Mouse (Mus musculus) left cerebral cortex, adult 9 months (tissue): Measurements from ENCODE around the gene Trim66.
A peak's percentile ranks its signal among the peaks of the same experiment; 100 is the strongest.

Source experiments
- DNase-seq, 2 experiments: peaks; one replicate each; pipeline ENCODE4 v3.0.0; 2022; ENCODE audit warnings: low spot score in 2 of 2

Trim66 gene

DNA sequence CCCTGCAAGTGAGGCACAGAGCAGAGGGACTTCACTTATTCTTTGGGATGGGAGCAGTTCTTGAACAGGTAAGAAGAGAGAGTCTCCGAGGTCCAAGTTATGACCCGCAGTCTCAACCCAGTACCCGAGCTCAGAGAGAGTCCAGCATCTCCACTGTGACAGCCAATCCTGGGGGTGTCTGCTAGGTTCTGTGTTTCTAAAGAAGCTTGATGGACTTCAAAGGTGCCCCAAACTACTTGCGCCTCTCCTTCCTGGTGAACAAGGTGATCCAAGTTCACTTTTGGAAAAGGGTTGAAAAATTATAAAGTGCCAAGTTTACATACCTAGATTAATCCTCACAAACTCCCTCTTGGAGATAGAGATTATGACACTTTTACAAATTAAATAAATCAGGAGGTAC is at the start of gene Trim66:
TSS of gene Trim66 (minus strand) at position 101 of the 400 bp plus-strand sequence.
- DNase-seq, result no peak

DNA sequence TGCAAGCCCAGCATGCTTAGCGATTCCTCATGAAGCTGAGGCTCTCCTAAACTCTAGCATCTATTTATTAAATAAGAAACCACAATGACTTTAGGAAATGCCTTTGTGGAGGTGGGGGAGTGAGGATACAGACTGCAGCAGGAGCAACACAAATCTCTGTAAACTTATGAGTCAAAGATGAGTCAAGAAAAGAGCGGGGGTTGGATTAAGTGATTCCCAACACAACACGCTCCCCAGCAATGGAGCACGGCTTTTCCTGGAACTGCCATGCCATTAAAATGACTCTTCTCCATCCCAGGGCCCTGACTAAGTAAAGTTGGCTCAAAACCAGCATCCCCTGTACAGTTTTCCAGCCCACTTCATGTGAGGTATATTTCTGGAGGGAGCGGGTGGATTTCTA is 38.8 kb upstream of the Trim66 start:
- DNase-seq, result no peak

DNA sequence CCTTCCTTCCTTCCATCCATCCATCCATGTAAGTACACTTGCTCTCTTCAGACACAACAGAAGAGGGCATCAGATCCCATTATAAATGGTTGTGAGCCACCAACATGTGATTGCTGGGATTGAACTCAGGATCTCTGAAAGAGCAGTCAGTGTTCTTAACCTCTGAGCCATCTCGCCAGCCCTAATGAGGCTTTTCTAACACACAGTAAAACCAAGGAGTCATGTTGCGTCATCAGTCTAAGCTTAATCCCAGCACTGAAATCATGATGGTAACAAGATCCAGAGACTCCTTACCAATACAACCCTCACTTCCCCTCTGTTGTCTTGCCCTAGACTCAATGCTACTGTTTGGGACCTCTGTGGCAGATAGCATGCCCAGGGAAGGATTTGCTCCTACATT is 38.3 kb upstream of the Trim66 start:
- DNase-seq, result no peak

DNA sequence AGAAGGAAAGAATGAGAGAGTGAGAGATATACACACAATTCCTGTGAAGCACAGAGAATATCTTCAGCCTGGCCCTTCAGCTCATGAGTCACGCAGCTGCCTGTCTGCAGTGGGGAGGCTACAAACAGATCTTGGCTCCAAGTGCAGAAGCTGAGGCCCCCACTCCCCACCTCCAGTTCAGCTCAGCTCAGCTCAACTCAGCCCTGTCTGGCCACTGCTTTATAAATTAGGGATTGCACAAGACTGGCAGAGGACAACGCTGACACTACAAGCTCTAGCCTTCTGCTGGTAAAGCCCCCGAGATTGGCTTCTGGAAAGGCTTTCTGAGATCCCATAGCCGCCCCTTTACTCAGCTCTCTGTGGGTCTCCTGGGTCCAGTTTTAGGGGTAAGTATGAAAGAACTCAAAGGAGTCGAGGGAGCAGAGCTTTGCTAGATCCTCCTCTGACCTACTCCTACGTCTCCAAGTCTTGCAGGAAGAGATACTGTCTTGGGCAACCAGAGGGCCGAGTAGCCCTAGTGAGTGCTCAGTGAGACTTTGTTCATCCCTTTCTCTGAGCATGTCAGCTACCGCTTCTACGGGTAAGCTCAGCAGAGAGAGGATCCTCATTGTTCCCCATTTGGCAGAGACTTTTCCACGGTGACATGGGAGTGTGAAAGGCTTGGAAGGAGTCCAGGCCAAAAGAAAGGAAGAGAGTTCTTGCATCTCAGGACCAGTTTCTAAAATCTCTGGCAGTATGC is 37.5 kb upstream of the Trim66 start:
- DNase-seq, result no peak

DNA sequence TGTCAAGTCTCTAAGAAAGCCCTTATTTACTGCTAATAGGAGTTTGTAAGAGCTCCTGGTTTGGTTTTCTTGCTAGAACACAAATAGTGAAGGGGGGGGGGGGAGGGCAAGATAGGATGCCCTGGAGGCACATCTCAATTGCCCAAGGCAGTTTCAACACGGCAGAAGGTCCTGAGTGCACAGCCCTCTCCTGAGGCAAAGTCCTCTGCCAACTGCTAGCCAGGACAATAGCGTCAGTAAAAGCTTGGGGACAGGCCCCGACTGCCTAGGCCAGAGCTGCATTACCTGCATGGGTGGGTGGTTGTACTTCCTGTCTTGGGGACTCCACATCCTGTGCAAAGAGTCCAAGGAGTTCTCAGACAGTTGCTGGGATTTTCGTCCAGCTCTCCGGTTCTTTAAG is 36.9 kb upstream of the Trim66 start:
- DNase-seq, result no peak

DNA sequence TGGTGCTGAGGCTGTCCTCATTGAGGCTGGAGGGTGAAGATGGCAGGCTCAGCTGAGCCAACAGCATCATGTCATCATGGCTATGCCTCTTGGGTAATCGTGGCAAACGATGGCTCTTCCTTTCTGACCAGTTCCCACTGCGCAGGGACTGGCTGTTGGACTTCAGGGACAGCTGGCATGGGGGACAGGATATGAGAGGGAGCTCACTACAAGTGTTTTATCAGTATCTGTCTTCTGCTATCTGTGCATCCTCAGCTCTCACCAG is 34.4 kb upstream of the Trim66 start:
- no peak for DNase-seq

DNA sequence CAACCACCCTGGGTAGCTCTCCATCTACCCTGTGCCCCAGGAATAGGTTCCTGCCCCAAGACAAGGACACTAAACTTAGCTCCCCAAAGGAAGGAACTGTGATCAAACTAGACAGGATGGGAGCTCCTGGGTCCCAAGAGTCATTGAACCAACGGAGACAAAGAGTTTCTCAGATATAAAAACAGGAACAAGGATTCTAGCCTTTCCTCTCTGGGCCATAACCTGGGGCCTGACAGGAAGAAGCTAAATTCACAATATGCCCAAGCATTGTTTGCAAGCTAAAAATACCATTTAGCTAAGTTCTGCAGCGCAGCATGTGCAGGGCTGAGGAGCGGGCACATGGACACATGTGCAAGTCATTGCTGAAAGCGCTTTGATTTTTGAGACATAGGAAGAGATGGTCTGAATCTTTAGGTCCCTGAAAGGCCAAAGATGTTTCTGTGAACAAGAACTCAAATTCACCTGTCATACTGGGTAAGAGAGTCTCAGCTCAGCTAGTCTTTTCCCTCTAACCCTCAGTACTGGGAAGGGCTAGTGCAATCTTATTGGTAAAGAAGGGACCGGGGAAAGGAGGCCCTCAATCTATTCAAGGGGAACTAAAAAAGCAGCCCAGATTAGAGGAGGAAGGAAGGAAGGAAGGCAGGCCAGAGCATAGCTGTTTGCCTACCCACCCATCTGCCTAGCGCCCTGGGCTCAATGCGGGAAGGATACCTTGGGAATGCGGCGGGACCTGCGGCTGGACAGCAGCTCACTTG is 33.9 kb upstream of the Trim66 start:
- no peak for DNase-seq

DNA sequence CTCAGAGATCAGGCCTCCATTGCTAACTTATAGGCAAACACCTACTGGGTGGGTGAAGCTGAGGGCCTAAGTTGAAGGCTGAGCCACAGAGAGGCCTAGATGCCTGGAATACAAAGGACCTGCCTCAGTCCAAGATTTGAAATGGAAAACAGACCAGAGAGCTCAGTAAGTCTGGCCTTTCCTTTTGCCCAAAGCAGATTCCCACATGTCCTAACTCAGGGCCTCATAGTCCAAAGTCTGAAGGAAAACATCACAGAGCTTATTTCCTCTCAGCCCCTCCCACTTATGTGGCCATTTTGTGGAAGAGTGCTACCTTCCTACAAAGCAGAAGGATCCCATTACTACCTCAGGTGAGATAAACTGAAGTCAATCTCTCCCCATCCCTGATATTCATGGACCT is 33.0 kb upstream of the Trim66 start:
- DNase-seq, result no peak

DNA sequence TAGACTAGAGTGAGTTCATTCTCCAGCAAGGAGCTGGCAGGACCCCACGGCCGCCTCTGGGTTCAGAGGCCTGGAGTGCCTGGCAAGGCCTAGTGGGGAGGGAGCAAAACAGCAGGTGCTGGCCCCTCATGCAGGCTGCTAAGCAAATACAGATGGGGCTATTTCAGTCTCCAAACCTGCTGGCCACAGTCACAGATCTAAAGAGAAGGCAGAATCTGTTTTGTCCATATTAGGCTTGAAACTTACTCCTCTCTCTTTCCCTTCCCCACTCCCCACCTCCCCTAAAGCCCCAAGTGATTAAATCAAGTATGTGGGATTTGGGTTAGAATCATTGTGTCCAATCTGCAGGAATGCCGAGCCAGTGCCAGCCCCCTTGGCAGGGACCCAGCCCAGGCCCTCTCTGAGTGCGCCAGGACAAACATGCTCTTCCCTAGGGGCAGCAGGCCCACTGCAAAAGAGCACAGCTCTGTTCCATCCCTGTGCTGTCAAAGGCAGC is 28.6 kb upstream of the Trim66 start:
- peak in 1 of 2 experiments; percentile 33 for DNase-seq

DNA sequence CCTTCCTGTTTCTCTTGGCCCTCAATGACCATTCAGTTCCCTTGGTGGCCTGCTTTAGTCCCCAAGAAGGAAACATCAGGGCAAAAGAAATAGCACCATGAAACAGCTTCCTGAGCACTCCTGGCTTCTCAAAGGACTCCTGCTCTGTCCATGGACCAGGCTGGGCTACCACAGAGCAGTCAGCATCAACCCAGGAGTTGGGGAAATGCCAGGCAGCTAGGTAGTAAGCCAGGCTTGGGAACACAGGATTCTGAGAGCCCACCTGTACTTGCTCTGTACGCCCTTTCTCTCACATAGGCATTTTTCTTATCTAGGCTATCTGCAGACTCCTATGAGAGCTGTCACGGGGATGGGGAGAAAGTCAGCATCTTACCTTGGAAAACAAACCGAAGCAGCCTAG is 27.0 kb upstream of the Trim66 start:
- DNase-seq, result no peak

DNA sequence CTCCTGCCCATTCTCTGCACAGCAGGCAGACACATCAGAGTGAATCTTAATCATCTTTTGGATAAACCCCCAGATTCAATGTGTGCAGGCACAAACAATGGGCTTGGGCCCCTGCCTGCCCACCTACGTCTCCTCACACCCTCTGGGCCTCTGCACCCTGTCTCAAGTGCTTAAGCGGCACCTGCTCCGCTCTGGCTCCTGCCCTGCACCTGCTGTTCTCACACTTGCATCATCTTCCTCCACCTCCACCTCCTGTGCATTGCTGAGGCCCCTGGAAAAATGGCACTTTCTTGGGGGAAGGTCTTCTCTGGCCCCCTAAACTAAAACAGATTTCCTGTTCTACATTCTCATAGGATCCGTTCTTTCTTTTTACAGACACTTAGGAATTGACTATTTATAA is 26.0 kb upstream of the Trim66 start:
- peak in 1 of 2 experiments; percentile 35 for DNase-seq

DNA sequence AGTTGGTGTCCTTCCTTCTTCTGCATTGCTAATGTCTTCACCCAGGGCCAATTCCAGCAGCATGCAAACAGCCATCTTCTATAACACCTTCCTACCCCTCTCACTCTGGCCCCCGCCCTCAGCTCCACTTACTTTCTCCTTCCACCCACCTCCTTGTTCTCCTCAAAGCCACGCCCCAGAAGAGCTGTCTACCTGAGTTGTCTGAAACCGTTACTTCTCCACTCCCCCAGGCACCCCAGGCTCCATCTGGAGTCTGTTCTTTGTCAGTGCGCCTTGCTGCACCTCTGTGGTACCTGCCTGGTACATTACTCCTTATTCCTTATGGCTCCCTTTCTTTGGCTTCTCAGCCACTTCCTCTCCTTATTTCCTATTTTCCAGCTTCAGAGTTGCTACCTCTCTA is 25.2 kb upstream of the Trim66 start:
- DNase-seq, result no peak

DNA sequence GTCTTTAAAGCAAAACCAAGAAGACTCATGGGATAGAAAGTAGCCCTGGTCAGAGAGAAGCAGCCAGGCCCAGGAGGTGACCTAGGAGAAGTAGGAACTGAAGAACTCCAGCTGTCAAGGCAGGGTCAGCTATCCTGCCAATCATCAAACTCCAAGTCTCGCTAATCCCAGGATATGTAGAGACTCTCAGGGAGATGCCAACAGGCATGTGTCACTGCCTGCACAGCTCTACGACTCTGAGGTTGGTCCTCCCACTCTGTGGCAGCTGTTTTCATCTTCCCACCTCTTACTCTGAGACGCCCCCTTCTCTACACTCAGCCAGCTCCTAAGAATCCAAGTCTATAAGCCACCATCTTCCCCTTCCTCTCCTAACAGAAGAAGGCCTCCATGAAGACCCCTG is 24.8 kb upstream of the Trim66 start:
- DNase-seq, result peak in 1 of 2 experiments; percentile 31

DNA sequence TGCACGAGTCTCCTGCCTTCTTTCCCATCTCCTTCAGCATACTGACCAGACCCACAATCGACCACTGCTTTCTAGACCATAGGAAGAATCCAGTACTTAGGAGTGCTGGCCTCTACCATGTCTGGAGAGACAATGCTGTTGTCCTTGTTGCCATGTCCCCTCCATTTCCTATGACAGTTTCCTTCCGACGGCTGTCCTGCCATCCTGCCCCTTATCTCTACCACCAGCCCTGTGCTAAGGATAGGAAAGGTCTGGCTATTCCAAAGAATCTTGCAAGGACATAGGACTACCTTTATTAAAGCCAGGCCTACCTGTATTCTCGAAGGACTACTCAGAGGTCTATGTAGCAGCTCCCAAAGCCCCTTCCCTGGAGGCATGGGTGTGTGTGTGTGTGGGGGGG is 23.6 kb upstream of the Trim66 start:
- no peak for DNase-seq

DNA sequence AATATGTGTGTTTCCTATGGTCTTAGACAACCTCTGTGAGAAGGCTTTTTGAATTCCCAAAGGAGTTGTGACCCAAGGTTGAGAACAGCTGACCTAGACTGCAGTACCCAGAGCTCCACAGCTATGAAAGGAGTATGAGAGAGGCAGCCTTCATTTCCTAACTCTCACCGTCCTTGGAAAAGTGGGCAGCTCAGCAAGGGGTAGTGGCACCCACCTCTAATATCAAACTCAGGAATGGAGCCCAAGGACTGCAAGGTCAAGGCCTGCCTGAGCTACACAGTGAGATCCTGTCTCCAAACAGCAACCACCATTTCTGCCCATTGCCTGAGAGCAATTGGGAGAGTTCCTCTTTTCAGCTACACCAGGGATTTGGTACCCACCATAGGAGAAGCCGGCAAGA is 21.8 kb upstream of the Trim66 start:
- no peak for DNase-seq

DNA sequence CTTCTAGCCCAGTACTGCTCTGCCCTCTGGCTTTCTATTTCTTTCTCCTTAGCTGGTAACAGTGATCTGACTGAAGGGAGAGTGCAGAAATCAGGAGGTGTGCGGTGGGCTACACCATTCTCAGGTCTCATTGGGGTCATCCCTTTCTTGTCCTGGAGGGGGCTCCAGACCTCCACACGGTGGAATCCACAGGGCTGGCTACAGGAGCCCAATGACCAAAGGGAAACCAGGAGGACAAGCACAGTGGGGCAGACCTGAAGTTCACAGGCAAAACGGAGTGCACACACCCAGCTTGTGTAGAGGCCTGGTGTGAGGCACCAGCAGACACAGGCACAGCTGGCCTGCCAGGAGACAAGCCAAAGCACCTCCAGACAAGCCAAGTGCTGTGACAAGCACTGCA is 20.4 kb upstream of the Trim66 start:
- peak in 1 of 2 experiments; percentile 40 for DNase-seq

DNA sequence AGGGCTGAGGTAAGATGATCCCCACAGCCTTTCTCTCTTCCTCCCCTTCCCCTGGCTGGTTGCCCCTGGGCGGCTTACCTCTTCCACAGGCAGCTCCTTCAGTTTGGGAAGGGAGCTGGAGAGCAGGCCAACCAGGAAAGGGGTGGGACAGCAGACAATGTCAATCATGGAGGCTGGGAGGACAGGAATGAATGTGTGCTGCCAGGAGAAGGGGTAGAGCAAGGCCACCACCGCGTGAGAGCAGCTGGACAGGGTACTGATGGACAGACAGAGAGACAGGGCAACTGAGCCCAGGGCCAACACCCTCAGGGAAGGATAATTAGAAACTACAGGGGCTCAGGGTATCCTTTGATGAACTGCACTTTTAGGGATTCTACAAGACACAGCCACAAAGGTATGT is 19.6 kb upstream of the Trim66 start:
- no peak for DNase-seq

DNA sequence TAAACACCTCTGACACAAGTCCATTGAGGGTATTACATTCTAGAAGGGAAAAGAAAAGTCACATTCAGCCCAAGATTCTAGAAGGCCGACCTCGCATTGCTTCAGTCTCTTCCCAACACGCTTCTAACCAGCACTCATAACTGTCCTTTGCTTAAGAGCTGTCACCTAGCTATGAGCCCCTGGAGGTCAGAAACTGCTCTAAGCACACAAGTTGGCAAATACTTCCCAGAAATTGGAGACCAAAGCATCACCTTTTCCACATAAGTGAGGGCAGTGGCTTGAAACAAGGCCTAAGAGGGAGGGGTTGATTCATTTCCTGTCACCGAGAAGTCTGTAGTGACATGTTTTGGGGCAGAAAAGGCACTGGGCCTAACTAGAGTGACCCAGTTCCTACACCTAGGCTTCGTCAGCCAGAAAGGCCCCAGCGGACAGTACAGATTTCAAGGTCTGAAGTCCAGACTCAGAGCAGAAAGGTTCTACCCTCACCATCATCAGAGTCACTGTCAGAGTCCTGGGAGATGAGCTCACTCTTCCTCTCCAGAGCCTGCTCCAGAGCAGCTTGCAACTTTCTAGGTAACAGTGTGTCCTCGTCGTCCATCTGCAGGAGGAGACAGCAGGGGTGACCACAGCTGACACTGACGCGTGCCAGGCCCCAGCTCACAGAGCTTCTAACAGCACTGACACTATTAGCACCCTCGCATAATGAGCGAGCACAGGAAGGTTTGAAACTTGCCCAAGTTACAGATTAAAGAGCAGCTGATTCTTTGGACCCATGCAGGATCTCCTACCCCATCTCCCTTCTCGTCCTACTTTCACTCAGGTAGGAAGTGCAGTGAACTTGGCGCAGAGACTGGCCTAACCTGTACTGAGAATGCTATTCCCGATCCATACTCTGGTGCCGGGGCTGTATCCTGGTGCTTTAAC is 18.1 kb upstream of the Trim66 start:
- DNase-seq, result no peak

DNA sequence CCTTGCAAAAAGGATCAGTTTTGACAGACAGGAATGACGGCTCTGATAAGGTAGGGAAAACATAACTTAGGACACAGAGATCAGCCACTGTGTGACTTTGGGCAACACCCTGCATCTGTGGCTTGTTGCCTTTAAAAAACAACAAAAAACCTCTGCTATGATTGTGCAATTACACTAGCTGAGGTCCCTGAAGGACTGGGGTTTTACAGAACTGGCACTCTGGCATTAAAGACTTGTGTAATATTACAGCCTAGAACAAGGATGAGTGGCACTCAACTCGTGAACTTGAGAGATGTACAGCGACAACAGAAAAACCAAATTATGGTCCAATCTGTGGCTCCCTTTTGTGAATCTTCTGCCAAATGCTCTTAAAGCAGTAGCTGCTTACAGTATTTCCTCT is 16.8 kb upstream of the Trim66 start:
- no peak for DNase-seq

DNA sequence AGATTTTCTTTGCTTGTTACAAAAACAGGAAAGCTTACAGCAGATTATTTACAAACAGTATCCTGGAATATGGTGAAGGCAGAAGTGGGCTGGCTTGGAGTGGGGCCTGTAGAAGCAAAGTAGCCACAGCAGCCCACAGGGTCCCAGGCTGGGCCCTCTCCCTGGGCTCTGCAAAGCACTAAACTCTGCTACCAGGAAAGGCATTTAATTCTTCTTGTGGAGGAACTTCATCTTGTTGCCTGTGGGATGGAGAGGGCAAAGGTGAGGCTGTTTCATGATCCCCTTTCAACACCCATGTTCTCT is 16.5 kb upstream of the Trim66 start:
- no peak for DNase-seq

DNA sequence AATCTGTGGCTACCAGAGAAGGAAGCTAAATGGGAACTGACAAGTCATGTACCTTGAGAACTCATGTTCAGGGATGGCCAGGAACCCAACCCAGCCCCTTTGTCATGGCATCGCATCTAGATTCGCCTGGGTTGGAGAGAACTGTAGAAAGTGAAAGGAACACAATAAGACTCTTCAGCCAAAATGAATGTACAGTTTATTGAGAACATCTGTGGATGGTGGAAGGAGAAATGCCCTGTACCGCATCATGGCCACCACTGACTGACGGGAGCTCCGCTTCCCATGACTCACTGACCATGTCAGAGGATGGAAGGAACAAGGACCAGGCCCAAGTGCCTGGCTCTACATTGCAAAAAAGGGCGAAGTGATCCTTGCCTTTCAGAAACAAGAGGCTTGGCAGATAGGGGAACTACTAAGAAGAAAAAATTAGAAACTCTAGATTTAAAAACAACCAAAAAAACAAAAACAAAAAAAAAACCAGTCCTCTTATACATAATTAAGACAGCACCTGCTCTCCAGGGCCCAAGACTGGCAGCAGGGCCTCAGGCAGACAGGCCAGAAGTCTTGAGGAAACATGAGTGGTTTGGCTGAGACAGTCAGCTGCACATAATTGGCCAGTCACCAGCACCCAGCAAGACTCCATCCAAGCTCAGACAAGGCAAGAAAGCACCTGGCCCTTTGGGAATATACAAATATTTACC is 16.0 kb upstream of the Trim66 start:
- DNase-seq, result no peak

DNA sequence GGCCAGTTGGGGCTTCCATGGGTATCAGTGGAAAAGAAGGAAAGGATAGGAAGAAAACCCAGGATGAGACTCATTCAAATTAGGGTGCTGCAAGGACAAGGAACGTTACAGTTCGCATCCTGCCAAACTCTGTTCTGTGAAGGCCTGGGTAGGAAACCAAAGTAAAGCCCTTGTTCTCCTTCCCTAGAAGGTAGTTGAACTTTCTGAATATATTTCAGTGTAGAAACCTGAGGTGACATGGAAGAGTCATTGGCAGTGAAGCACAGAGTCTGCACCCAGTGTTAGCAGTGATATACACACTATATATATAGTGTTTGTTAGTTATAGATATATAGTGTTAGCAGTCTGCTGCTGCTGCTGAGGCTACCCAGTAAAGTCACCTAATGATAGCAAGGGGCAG is 15.4 kb upstream of the Trim66 start:
- no peak for DNase-seq
